Mouse (Mus musculus) liver, postnatal 0 days (tissue): ENCODE results near the gene Golga4. TPM values are rescaled to one million over a fixed set of nuclear protein-coding genes. Genes with fewer than 3 reads are reported as not detected.

ENCODE experiments used
- ATAC-seq: fragments of 200-750 bp; cut with Nextera tagmentation; 2 replicates; pipeline ENCODE4 v1.8.0; 2017; ENCODE audit warnings: mild to moderate bottlenecking, moderate library complexity
- DNase-seq: peaks from one replicate; pipeline ENCODE4 v3.0.0-alpha.2; 2016
- H3K27ac ChIP-seq: fragments of 300-500 bp; sonication (generic); 2 replicates; pipeline ENCODE4 v1.5.1; 2014; ENCODE audit warnings: antibody characterized with exemption, moderate library complexity, mild to moderate bottlenecking, low read depth
- H3K27me3 ChIP-seq: fragments of 300-500 bp; sonication (generic); 2 replicates; pipeline ENCODE4 v1.6.1; 2014; ENCODE audit warnings: low read length, control low read depth, mixed read lengths; ENCODE audit not compliant: insufficient read depth
- H3K36me3 ChIP-seq: fragments of 300-500 bp; sonication (generic); replicated peaks from 2 replicates; pipeline ENCODE4 v1.6.1; 2014; ENCODE audit warnings: mild to moderate bottlenecking, control low read depth, low read length, moderate library complexity, mixed read lengths; ENCODE audit not compliant: insufficient read depth
- H3K4me1 ChIP-seq: fragments of 300-500 bp; sonication (generic); 2 replicates; pipeline ENCODE4 v1.6.1; 2014; ENCODE audit warnings: antibody characterized with exemption, mild to moderate bottlenecking, control low read depth; ENCODE audit not compliant: insufficient read depth
- H3K4me2 ChIP-seq: fragments of 300-500 bp; sonication (generic); 2 replicates; pipeline ENCODE4 v1.6.1; 2014; ENCODE audit warnings: low read depth, mild to moderate bottlenecking, low read length, moderate library complexity, mixed read lengths
- H3K4me3 ChIP-seq: fragments of 300-500 bp; sonication (generic); 2 replicates; pipeline ENCODE4 v1.5.1; 2014; ENCODE audit warnings: low read depth, low read length
- H3K9ac ChIP-seq: fragments of 300-500 bp; sonication (generic); replicated peaks from 2 replicates; pipeline ENCODE4 v1.6.1; 2014; ENCODE audit warnings: mild to moderate bottlenecking, moderate library complexity
- H3K9me3 ChIP-seq: fragments of 300-500 bp; sonication (generic); 2 replicates; pipeline ENCODE4 v1.6.1; 2016; ENCODE audit warnings: mild to moderate bottlenecking, control low read depth, low read length, mixed read lengths
- CTCF ChIP-seq: sonication (generic); IDR thresholded peaks from 2 replicates; pipeline ENCODE4 v1.5.1; 2016; ENCODE audit warnings: antibody characterized with exemption, low read depth
- EP300 ChIP-seq: IDR thresholded peaks from 2 replicates; pipeline ENCODE4 v1.6.1; 2016; ENCODE audit warnings: antibody characterized with exemption, low read depth, mild to moderate bottlenecking
- WGBS: fragments of 180-500 bp; shearing (Covaris S2); extraction: QIAGEN DNeasy Blood & Tissue Kit; methylation state at CpG from one replicate; pipeline ENCODE4 v1.1.7; 2014; ENCODE audit not compliant: insufficient replicate concordance; 5-methylcytosine and 5-hydroxymethylcytosine counted together
- polyA plus RNA-seq: library from polyadenylated mRNA; unstranded; fragments of >200 nt; fragmentation: Nextera tagmentation; extraction: Ambion mirVana; gene quantifications from 2 replicates; pipeline ENCODE4 v1.2.1, GENCODE M21; 2015

Golga4 gene
- 12.5 and 13.9 TPM in 2 replicates for polyA plus RNA-seq

- under 1% methylated on average over 40 of the region's 43 CpGs for WGBS
- Histone ChIP-seq H3K4me3 (peak within 1 kb of the TSS; percentile 92), H3K4me2 (peak within 1 kb of the TSS; percentile 97), H3K9ac (peak within 1 kb of the TSS; percentile 94), H3K27me3 (no peaks in the 10 kb centered on the region), H3K36me3 (0 out of 2 replicates have a peak, but pooled peaks cover 2% of the 10 kb centered on the region), H3K9me3 (no peaks in the 10 kb centered on the region), H3K4me1 (peaks cover 29% of the 10 kb centered on the region), H3K27ac (peak within 1 kb of the TSS; percentile 91)
- DNase-seq (peak; percentile 89), ATAC-seq (peak; percentile 88)
- no peak for TF ChIP-seq EP300
- no peak for TF ChIP-seq CTCF
These were observed at the start of gene Golga4 for GRCm38 (mm10) chr9:118506020-118506403. Golga4 (plus strand) TSS chr9:118506267.

- Histone ChIP-seq H3K9ac (no peak overlapping the region), H3K9me3 (no peaks in the 10 kb centered on the region), H3K4me2 (no peak overlapping the region), H3K4me1 (no peaks in the 10 kb centered on the region), H3K27me3 (no peaks in the 10 kb centered on the region), H3K4me3 (no peak overlapping the region), H3K36me3 (no peaks in the 10 kb centered on the region), H3K27ac (no peak overlapping the region)
- WGBS = 20% methylated on average over 5 of the region's 6 CpGs
- ATAC-seq (no peak), DNase-seq (no peak)
- no peak for TF ChIP-seq EP300
- no peak for TF ChIP-seq CTCF
These were observed 49.7 kb upstream of the Golga4 start for GRCm38 (mm10) chr9:118456405-118456804.

- H3K9ac ChIP-seq = no peak overlapping the region
- no peak overlapping the region for H3K4me2 ChIP-seq
- TF ChIP-seq CTCF (no peak), EP300 (no peak)
- WGBS = 20% methylated on average over 5 of the region's 5 CpGs
- H3K9me3 ChIP-seq = no peaks in the 10 kb centered on the region
- H3K4me1 ChIP-seq = no peaks in the 10 kb centered on the region
- no peaks in the 10 kb centered on the region for H3K27me3 ChIP-seq
- ATAC-seq (no peak), DNase-seq (no peak)
- no peaks in the 10 kb centered on the region for H3K36me3 ChIP-seq
- H3K27ac ChIP-seq = no peak overlapping the region
- H3K4me3 ChIP-seq = no peak overlapping the region
These were observed 48.0 kb upstream of the Golga4 start for GRCm38 (mm10) chr9:118458039-118458438.

GRCm38 (mm10) chr9:118464031-118464430 is 42.0 kb upstream of the Golga4 start:
- no peak for TF ChIP-seq CTCF
- TF ChIP-seq EP300 = no peak
- Histone ChIP-seq H3K36me3 (no peaks in the 10 kb centered on the region), H3K27me3 (peaks cover 15% of the 10 kb centered on the region), H3K9me3 (no peaks in the 10 kb centered on the region), H3K4me2 (no peak overlapping the region), H3K27ac (no peak overlapping the region), H3K4me1 (no peaks in the 10 kb centered on the region), H3K4me3 (no peak overlapping the region), H3K9ac (no peak overlapping the region)
- no peak for DNase-seq
- WGBS = 54% methylated on average over 1 of the region's 1 CpGs
- ATAC-seq = no peak

- H3K4me3 ChIP-seq = no peak overlapping the region
- H3K9ac ChIP-seq = no peak overlapping the region
- TF ChIP-seq CTCF (no peak), EP300 (no peak)
- WGBS = 7% methylated on average over 14 of the region's 14 CpGs
- H3K4me1 ChIP-seq = no peaks in the 10 kb centered on the region
- H3K27ac ChIP-seq = no peak overlapping the region
- ATAC-seq = no peak
- H3K36me3 ChIP-seq = no peaks in the 10 kb centered on the region
- no peaks in the 10 kb centered on the region for H3K9me3 ChIP-seq
- H3K27me3 ChIP-seq = peaks cover 37% of the 10 kb centered on the region
- no peak overlapping the region for H3K4me2 ChIP-seq
- no peak for DNase-seq
These were observed 37.8 kb upstream of the Golga4 start for GRCm38 (mm10) chr9:118468301-118468700.

GRCm38 (mm10) chr9:118469272-118469671 is 36.8 kb upstream of the Golga4 start:
- Histone ChIP-seq H3K9ac (no peak overlapping the region), H3K27me3 (peaks cover 37% of the 10 kb centered on the region), H3K4me1 (no peaks in the 10 kb centered on the region), H3K9me3 (no peaks in the 10 kb centered on the region), H3K4me3 (no peak overlapping the region), H3K27ac (no peak overlapping the region), H3K36me3 (no peaks in the 10 kb centered on the region), H3K4me2 (no peak overlapping the region)
- no peak for DNase-seq
- WGBS = 16% methylated on average over 16 of the region's 16 CpGs
- no peak for ATAC-seq
- TF ChIP-seq CTCF (no peak), EP300 (no peak)

- Histone ChIP-seq H3K27me3 (peaks cover 53% of the 10 kb centered on the region), H3K4me3 (no peak overlapping the region), H3K4me2 (no peak overlapping the region), H3K27ac (no peak overlapping the region), H3K9me3 (no peaks in the 10 kb centered on the region), H3K9ac (no peak overlapping the region), H3K4me1 (no peaks in the 10 kb centered on the region), H3K36me3 (no peaks in the 10 kb centered on the region)
- no peak for TF ChIP-seq EP300
- no peak for TF ChIP-seq CTCF
- WGBS = 23% methylated on average over 3 of the region's 3 CpGs
- DNase-seq = no peak
- ATAC-seq = no peak
These were observed 34.8 kb upstream of the Golga4 start for GRCm38 (mm10) chr9:118471296-118471695.
